Mouse (Mus musculus): Measurements from ENCODE around the gene Cela3a. TPM values are rescaled to one million over a fixed set of nuclear protein-coding genes. Genes with fewer than 3 reads are reported as not detected.
A peak's percentile ranks its signal among the peaks of the same experiment; 100 is the strongest.
"Not testable (repeated sequence)": the region's sequence is repeated elsewhere in the genome, so short reads cannot be mapped to it uniquely, and the experiment has no call there.

The Cela3a gene
- polyA plus RNA-seq, 1 experiment from 2014 or later = not detected

GRCm38 (mm10) chr4:137443625-137444024, 34.0 kb upstream of the Cela3a start:
- no peak overlapping the region for H3K4me3 ChIP-seq (ENCODE audit: low read depth, low read length)
- peak; percentile 91 for TF ChIP-seq CTCF (IDR thresholded peaks at IDR 0.05; ENCODE audit: low read depth)
- H3K9ac ChIP-seq = no peak overlapping the region
- WGBS = 9% methylated on average over 5 of the region's 5 CpGs
- peak; percentile 86 for DNase-seq
- no peaks in the 10 kb centered on the region for H3K27me3 ChIP-seq (ENCODE audit: insufficient read depth, low read length)
- no peak overlapping the region for H3K27ac ChIP-seq (ENCODE audit: low read depth)
- peaks cover 8% of the 10 kb centered on the region; the same call in 1 of the 2 replicates for H3K4me1 ChIP-seq (ENCODE audit: insufficient read depth)
- H3K4me2 ChIP-seq = no peak overlapping the region
- H3K9me3 ChIP-seq (ENCODE audit: low read depth, low read length) = no peaks in the 10 kb centered on the region
- no peaks in the 10 kb centered on the region for H3K36me3 ChIP-seq (ENCODE audit: insufficient read depth)
- no peak; the same call in 1 of the 2 replicates for ATAC-seq (ENCODE audit: insufficient read depth)

- H3K4me2 ChIP-seq = no peak overlapping the region
- no peak overlapping the region for H3K9ac ChIP-seq
- no peaks in the 10 kb centered on the region for H3K36me3 ChIP-seq (ENCODE audit: insufficient read depth)
- no peaks in the 10 kb centered on the region for H3K4me1 ChIP-seq (ENCODE audit: insufficient read depth)
- H3K27me3 ChIP-seq (ENCODE audit: insufficient read depth, low read length) = no peaks in the 10 kb centered on the region
- no peak overlapping the region for H3K27ac ChIP-seq (ENCODE audit: low read depth)
- DNase-seq (no peak), ATAC-seq (ENCODE audit: insufficient read depth) (no peak)
- WGBS = 82% methylated on average over 4 of the region's 4 CpGs
- no peak overlapping the region for H3K4me3 ChIP-seq (ENCODE audit: low read depth, low read length)
- no peaks in the 10 kb centered on the region for H3K9me3 ChIP-seq (ENCODE audit: low read depth, low read length)
- peak; percentile 28; the same call in 1 of the 2 replicates for TF ChIP-seq CTCF (IDR thresholded peaks at IDR 0.05; ENCODE audit: low read depth)
These were observed 31.7 kb upstream of the Cela3a start for GRCm38 (mm10) chr4:137441332-137441731.

GRCm38 (mm10) chr4:137438842-137439241, 29.3 kb upstream of the Cela3a start:
- TF ChIP-seq CTCF (IDR thresholded peaks at IDR 0.05; ENCODE audit: low read depth) = no peak
- ATAC-seq (ENCODE audit: insufficient read depth) = no peak
- no peaks in the 10 kb centered on the region for H3K4me1 ChIP-seq (ENCODE audit: insufficient read depth)
- no peaks in the 10 kb centered on the region for H3K9me3 ChIP-seq (ENCODE audit: low read depth, low read length)
- no peaks in the 10 kb centered on the region for H3K27me3 ChIP-seq (ENCODE audit: insufficient read depth, low read length)
- no peaks in the 10 kb centered on the region for H3K36me3 ChIP-seq (ENCODE audit: insufficient read depth)
- H3K9ac ChIP-seq = no peak overlapping the region
- no peak for DNase-seq
- no peak overlapping the region for H3K4me2 ChIP-seq
- 76% methylated on average over 8 of the region's 8 CpGs for WGBS
- no peak overlapping the region for H3K27ac ChIP-seq (ENCODE audit: low read depth)
- H3K4me3 ChIP-seq (ENCODE audit: low read depth, low read length) = no peak overlapping the region

- no peak overlapping the region for H3K4me2 ChIP-seq
- H3K36me3 ChIP-seq (ENCODE audit: insufficient read depth) = no peaks in the 10 kb centered on the region
- no peak overlapping the region for H3K27ac ChIP-seq (ENCODE audit: low read depth)
- H3K27me3 ChIP-seq (ENCODE audit: insufficient read depth, low read length) = no peaks in the 10 kb centered on the region
- no peaks in the 10 kb centered on the region for H3K9me3 ChIP-seq (ENCODE audit: low read depth, low read length)
- TF ChIP-seq CTCF (IDR thresholded peaks at IDR 0.05; ENCODE audit: low read depth) = no peak
- no peak overlapping the region for H3K9ac ChIP-seq
- WGBS = 87% methylated on average over 8 of the region's 8 CpGs
- no peaks in the 10 kb centered on the region for H3K4me1 ChIP-seq (ENCODE audit: insufficient read depth)
- H3K4me3 ChIP-seq (ENCODE audit: low read depth, low read length) = no peak overlapping the region
- ATAC-seq (ENCODE audit: insufficient read depth) (no peak), DNase-seq (no peak)
These were observed 27.5 kb upstream of the Cela3a start for GRCm38 (mm10) chr4:137436979-137437669.

- 53% methylated on average over 10 of the region's 10 CpGs for WGBS
- H3K27me3 ChIP-seq (ENCODE audit: insufficient read depth, low read length); H3K9me3 ChIP-seq (ENCODE audit: low read depth, low read length); H3K4me1 ChIP-seq (ENCODE audit: insufficient read depth); H3K4me2 ChIP-seq; H3K9ac ChIP-seq; ATAC-seq (ENCODE audit: insufficient read depth); DNase-seq; H3K4me3 ChIP-seq (ENCODE audit: low read depth, low read length); H3K27ac ChIP-seq (ENCODE audit: low read depth); H3K36me3 ChIP-seq (ENCODE audit: insufficient read depth): not testable (repeated sequence)
These were observed 23.3 kb upstream of the Cela3a start for GRCm38 (mm10) chr4:137432700-137433550.

- DNase-seq (no peak), ATAC-seq (ENCODE audit: insufficient read depth) (no peak)
- WGBS = 75% methylated on average over 4 of the region's 4 CpGs
- Histone ChIP-seq H3K4me1 (ENCODE audit: insufficient read depth) (no peaks in the 10 kb centered on the region), H3K36me3 (ENCODE audit: insufficient read depth) (no peaks in the 10 kb centered on the region), H3K4me2 (no peak within 1 kb of the TSS), H3K27ac (ENCODE audit: low read depth) (no peak within 1 kb of the TSS), H3K4me3 (ENCODE audit: low read depth, low read length) (no peak within 1 kb of the TSS), H3K27me3 (ENCODE audit: insufficient read depth, low read length) (no peaks in the 10 kb centered on the region), H3K9ac (no peak within 1 kb of the TSS), H3K9me3 (ENCODE audit: low read depth, low read length) (no peaks in the 10 kb centered on the region)
- TF ChIP-seq CTCF (IDR thresholded peaks at IDR 0.05; ENCODE audit: low read depth) = no peak
These were observed 20.9 kb upstream of the Cela3a start, which contains the start of gene Cela3b for GRCm38 (mm10) chr4:137430502-137430901. Gene Cela3b, minus strand, starts transcription at chr4:137430540.
